Mouse (Mus musculus) embryonic fibroblast, embryonic 13.5 days (primary cell): ENCODE measurements at regions not wholly inside any gene's neighbourhood (a gene's known extent, or its start where the extent isn't known, plus 50 kb on each side); places are given as distances from the start of the nearest gene placed in this dataset.

Experiments
- H3K27ac ChIP-seq: 2 replicates; pipeline ENCODE4 v1.5.1; 2012; ENCODE audit warnings: low read length, control low read depth, inconsistent platforms; ENCODE audit not compliant: insufficient read depth
- H3K4me1 ChIP-seq: 2 replicates; pipeline ENCODE4 v1.6.1; 2011; ENCODE audit warnings: low read length; ENCODE audit not compliant: control insufficient read depth, insufficient read depth
- H3K4me3 ChIP-seq: 2 replicates; pipeline ENCODE4 v1.5.1; 2011; ENCODE audit warnings: mild to moderate bottlenecking, control low read depth, low read length; ENCODE audit not compliant: insufficient read depth
- CTCF ChIP-seq: IDR thresholded peaks from 2 replicates; pipeline ENCODE4 v1.5.1; 2011; ENCODE audit warnings: mild to moderate bottlenecking, control low read depth, low read length, moderate library complexity, borderline replicate concordance; ENCODE audit not compliant: insufficient read depth
- POLR2A ChIP-seq: IDR thresholded peaks from 2 replicates; pipeline ENCODE4 v1.6.1; 2011; ENCODE audit warnings: low read depth, mild to moderate bottlenecking, control low read depth, low read length, moderate library complexity

DNA sequence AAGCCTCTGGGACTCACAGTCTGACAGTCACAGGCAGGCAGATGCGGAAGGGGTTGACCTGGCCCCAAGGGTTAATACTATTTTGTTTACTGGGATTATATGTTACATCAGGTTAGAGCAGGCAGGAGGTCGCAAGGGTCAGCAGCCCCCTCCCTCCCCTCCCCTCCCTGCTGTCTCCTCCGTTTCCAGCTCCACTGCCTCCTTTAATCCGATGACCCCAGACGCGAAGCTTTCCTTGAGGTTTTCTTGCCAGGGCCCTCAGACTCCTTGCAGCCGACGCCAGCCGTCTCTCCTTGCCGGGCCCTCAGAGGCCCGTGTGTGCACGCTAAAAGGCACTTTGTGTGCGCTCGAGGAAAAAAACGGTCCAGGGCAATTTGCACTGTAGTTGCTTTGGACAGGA, 438.6 kb downstream of the Med13l start:
- H3K4me3 ChIP-seq, result no peak overlapping the region
- no peak overlapping the region for H3K27ac ChIP-seq
- TF ChIP-seq CTCF (no peak), POLR2A (no peak)
- H3K4me1 ChIP-seq, result no peaks in the 10 kb centered on the region

DNA sequence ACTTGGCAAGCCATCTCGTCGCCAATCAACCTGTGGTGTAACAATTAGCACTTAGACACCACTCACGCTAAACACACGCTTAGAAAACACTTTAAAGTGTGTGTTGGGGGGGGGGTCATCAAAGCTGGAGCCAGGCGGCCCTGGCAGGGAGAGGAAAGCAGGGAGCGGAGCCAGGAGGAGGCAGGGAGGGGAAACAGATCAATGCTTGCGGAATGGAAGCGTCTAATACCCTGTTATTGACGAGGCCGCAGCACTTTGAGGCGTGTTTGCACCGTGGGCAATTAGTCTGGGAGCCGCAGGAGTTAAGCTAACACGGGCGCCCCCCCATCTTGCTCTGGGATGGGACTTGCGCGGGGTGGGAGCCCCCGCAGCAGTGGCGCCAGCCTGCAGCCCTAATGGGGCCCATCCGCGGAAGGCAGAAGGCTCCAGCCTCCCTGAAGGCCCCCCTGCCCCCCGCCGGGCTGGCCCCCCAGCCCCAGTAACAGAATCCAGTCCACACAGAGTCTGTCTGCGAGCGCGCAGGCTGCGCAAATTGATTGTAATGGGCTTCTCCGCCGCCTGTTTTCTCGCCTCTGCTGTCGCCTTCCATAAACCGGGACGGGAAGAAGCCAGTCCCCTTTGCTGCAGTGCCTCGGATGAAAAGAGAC, 445.5 kb downstream of the Med13l start:
- TF ChIP-seq CTCF, result no peak
- no peak for TF ChIP-seq POLR2A
- no peak overlapping the region for H3K4me3 ChIP-seq

DNA sequence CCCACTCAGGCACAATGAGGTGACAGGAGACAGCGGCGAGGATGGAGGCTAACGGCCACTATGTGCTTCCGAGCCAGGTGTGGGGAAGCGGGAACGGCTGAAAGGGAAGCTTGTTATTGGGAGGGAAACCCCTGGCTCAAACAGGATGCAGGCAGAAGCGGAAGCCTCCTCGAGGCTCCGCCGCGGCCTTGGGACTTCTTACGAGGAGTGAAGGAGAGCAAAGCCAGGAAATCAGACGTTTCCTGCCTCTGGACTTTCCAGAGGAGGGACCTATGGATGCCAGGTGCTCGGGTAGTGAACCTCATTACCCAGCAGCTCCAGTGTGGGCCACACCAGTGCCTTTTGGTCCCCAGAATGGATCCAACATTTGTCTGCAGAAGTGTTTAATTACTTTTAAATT, 449.6 kb downstream of the Med13l start:
- no peak overlapping the region for H3K27ac ChIP-seq
- H3K4me1 ChIP-seq, result no peaks in the 10 kb centered on the region
- no peak overlapping the region for H3K4me3 ChIP-seq
- TF ChIP-seq CTCF, result no peak
- TF ChIP-seq POLR2A, result no peak

More for the DNA sequence above, 445.5 kb downstream of the Med13l start:
- no peak overlapping the region for H3K27ac ChIP-seq
- H3K4me1 ChIP-seq, result no peaks in the 10 kb centered on the region

DNA sequence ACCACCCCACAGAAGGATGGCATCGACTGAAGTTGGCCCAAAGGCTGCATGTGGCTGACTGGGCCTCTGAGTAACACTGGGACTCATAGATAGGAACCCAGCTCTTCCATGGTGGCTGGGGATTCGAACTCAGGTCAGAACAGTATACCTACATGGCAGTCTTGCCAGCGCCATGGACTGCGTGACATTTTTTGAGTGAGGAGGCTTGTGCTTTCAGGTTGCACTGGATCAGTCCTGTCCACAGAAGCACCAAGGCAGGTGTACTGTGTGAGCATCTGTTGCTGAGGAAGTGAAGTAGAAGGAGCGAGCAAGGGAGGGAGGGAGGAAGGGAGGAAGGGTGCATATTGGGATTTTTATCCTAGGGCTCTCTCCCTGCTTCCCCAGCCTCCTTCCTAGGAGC, 454.7 kb downstream of the Med13l start:
- no peak overlapping the region for H3K27ac ChIP-seq
- no peak overlapping the region for H3K4me3 ChIP-seq
- no peak for TF ChIP-seq CTCF
- TF ChIP-seq POLR2A, result no peak
- H3K4me1 ChIP-seq, result no peaks in the 10 kb centered on the region

DNA sequence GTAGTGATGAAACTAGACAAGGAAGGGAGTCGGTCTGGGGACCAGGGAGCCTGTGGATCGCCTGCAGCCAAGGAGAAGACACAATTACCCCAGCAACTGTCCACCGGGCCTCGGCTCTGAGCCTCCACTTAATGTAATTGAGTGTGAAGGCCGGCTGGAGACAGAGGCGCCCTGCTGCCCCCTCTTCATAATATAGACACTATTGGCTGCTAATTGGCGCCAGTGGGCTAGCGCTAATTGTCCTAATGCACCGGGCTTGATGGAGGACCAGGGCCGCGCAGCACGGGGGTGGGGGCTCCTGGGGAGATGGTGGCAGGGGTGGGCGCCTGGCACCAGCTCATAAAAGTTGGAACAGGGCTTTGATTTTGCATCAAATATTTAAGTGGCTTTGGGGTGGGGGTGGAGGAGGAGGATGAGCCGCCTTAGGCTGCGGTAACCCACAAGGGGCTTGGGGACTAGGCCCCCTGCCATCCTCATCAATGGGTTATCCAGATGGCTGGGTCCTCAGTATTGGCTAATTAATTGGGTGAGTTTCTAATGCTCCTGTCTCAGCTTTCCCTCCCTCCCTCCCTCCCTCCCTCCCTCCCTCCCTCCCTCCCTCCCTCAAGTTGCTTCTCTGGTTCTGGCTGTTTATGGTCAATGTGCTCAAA, 455.3 kb downstream of the Med13l start:
- TF ChIP-seq POLR2A, result no peak
- no peak for TF ChIP-seq CTCF
- no peak overlapping the region for H3K4me3 ChIP-seq
- H3K4me1 ChIP-seq, result no peaks in the 10 kb centered on the region
- no peak overlapping the region for H3K27ac ChIP-seq

DNA sequence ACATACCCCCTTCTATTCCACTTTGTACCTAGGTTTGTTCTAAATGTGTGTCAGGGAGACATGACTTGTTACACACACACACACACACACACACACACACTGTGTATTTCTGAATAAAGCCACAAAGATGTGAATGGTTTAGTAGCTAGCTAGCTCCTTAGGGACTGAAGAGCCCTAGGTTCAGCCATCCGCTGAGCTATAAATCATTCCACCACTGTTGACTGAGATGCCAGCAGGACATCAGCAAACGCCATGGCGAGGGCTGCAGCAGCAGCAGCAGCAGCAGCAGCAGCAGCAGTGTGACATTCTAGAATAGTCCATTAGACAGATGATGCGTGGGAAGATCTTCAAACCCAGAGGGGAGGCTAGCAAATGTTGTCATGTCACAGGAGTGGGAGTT, 455.9 kb downstream of the Med13l start:
- TF ChIP-seq CTCF (no peak), POLR2A (no peak)
- no peak overlapping the region for H3K27ac ChIP-seq
- H3K4me1 ChIP-seq, result no peaks in the 10 kb centered on the region
- H3K4me3 ChIP-seq, result no peak overlapping the region

DNA sequence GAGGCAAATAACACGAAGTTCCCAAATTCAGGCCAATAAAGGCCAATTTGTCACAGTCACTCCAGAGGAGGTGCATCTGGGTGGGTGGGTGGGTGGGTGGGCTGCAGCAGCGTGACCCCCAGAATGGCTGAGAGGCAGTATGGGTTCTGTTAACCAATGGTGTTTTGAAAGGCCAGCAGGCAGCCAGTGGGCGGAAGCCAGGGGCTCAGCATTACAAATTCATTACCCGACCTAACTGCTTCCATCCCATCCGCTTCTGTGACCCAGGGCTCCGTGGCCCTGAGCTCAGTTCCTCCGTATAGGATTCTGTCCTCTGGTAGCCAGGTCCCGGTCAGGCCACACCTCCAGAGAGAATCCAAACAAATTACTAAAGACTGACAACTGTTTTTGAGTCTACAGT, 463.5 kb downstream of the Med13l start:
- TF ChIP-seq CTCF, result no peak
- TF ChIP-seq POLR2A, result no peak
- no peak overlapping the region for H3K4me3 ChIP-seq
- H3K27ac ChIP-seq, result no peak overlapping the region
- H3K4me1 ChIP-seq, result no peaks in the 10 kb centered on the region

DNA sequence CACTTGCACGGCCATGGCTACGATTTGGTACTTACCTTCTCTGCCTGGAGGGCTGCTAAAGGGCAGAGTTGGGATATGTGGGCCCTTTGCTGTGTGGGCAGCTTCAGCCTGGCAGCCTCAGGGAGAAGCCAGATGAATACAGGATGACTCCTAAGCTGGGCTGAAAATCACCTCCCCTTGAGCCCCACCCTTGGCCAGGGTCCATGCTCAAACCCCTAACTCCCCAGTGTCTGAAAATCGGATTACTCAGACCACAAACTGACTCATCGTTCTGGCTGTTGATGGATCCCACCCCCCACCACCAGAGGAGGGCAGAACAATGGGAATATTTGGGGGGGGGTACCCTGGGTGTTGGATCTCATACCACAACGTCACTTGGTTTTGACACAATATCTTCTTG, 471.6 kb downstream of the Med13l start:
- H3K4me1 ChIP-seq, result no peaks in the 10 kb centered on the region

DNA sequence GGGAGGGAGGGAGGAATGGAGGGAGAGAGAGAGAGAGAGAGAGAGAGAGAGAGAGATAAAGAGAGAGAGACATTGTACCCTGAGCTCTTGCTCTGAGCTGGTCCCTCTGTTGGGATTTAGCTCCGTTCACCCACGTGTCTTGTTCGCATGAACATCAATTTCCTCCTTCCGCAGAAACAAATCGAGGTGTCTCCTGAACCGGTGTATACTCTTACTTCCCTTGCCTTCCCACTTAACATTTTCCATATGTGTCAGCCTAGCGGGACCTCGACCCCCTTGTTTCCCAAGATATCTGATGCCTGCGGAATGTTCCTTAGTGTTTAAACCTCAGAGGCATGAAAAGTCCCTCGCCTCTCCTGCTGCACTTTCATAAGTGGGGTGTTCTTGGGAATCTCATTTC, 484.1 kb downstream of the Med13l start:
- no peak overlapping the region for H3K4me3 ChIP-seq
- TF ChIP-seq POLR2A (no peak), CTCF (no peak)
- H3K27ac ChIP-seq, result no peak overlapping the region
- no peaks in the 10 kb centered on the region for H3K4me1 ChIP-seq

More for the DNA sequence above, 471.6 kb downstream of the Med13l start:
- Histone ChIP-seq H3K4me3 (no peak overlapping the region), H3K27ac (no peak overlapping the region)
- no peak for TF ChIP-seq CTCF
- TF ChIP-seq POLR2A, result no peak

DNA sequence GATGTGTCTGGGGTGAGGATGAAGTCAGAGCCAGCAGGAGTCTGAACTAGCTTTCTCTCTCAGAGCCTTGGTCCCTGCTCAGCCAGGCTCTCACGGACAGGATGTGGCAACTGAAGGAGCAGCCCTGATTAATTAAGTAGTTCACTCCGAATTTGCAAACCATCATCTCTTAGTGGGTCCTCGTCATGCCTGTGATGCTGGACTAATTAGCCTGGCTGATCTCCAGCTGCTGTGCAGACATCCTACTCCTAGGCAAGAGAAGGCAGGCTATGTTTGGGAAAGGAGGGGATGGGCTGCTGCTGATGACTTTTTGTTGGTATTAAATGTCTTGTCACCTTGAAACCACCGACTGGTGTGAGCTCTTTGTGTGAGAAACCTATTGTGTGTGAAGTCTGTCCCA, 487.1 kb downstream of the Med13l start:
- TF ChIP-seq CTCF (no peak), POLR2A (no peak)
- Histone ChIP-seq H3K27ac (no peak overlapping the region), H3K4me1 (no peaks in the 10 kb centered on the region), H3K4me3 (no peak overlapping the region)

DNA sequence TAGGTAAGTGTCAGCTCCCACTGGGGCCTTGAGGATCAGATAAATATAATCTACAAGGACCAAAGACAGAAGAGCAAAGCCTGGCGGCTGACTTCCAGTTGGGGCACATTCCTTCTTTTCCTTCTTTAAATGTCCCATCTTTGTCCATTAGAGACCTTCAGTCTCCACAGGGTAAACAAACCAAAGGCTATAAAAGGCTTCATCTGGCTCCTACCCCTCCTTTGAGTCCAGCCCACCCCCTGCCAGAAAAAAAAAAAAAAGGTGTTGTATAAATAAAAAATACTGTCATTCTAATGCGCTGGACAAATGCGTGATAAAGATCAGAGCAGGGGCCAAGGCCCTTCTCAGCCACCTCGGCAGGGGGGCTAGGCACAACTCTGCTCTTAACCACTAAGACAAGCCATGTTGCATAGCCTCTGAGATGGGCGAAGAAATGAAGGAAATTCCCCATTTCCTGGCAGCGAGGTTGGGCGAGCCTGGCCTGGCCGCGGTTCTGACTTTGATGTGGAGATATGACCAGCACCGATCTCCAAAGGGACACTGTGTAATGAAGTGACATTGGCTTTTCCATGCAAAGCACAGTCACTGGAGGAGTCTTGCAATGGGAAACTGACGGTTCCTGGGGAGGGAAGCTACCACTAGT, 492.0 kb downstream of the Med13l start:
- Histone ChIP-seq H3K4me1 (no peaks in the 10 kb centered on the region), H3K27ac (no peak overlapping the region), H3K4me3 (no peak overlapping the region)
- TF ChIP-seq POLR2A, result no peak
- no peak for TF ChIP-seq CTCF
